Mouse (Mus musculus): ENCODE results near the gene Gm6880.
"Not testable (repeated sequence)": the region's sequence is repeated elsewhere in the genome, so short reads cannot be mapped to it uniquely, and the experiment has no call there.

Gene Gm6880

DNA sequence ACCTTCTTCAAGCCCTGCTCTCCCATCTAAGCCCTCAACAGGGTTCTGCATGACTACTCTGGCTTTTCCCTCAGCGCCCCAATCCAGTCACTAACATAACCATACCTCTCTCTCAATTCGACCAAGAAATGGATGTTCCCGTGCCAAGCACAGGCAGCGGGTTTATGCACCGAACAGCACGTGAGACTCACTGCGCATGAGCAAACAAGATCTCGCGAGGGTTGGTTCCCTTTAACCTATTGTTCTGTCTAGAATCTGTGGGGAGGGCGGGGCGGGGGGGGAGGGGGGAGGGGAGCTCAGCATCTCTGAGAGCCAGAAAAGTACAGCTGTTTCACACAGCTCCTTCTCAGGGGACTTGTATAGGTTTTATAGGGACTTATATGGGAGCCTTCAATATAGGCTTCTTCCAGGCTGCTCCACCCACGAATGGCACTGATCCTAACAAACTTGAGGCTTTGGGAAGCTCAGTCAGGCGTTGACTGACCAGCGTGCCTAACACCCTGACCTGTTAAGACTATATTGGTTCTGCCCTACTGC is at the start of gene Gm6880:
TSS of gene Gm6880 (minus strand) at position 51 of the 537 bp plus-strand sequence.
- DNase-seq = not testable (repeated sequence)

DNA sequence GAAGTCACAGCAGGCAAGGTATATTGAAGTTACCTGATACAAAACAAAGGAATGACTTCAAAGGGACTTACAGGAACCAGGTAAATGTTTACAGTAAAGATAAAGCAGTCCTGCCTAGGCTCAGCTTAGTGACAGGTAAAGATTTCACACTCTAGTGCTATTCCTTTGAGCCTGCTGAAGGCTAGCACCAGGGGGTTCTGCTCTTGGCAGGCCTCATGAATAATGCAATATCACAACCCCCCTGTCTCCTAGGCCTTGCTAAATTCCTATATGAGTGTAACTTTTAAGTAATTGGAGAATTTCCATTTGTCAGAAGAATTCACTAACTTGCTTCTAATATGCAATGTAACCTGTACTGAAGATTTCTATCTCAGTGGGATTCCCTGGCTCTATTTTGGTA is 36.3 kb upstream of the Gm6880 start:
- DNase-seq = not testable (repeated sequence)

DNA sequence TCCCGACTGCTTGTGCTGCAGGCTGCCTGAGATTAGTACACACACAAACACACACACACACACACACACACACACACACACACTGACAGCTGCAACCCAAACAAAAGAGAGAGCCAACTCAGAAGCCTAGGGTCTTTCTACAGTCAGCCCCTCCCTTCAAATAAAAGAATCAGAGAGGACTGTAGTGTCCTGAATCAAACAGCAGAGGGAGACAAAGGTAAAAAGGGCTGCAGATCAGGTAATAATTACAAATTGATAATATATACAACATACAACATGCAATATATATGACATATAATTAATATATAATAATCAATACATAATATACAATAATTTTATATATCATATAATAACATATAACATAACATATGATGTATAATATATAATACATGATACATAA is 15.9 kb upstream of the Gm6880 start:
- DNase-seq = no peak

DNA sequence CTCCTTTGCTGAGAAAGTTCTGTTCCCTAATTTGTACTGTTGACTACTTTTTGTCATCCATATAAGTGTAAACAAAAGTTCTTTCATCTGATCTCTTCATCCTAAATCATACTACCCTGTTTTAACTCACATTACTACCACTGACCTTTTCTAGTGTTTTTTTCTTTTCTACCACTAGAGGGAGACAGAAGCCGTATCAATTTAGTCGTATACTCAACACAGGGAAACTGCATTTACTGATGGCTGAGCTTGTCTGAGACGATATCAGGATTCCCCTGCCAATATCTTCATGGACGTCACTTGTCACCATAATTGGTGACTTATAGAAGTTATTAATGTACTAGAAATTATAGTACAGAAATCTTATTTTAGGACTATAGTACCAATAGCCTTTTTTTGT is 28.4 kb downstream of the Gm6880 start:
- DNase-seq = no peak

DNA sequence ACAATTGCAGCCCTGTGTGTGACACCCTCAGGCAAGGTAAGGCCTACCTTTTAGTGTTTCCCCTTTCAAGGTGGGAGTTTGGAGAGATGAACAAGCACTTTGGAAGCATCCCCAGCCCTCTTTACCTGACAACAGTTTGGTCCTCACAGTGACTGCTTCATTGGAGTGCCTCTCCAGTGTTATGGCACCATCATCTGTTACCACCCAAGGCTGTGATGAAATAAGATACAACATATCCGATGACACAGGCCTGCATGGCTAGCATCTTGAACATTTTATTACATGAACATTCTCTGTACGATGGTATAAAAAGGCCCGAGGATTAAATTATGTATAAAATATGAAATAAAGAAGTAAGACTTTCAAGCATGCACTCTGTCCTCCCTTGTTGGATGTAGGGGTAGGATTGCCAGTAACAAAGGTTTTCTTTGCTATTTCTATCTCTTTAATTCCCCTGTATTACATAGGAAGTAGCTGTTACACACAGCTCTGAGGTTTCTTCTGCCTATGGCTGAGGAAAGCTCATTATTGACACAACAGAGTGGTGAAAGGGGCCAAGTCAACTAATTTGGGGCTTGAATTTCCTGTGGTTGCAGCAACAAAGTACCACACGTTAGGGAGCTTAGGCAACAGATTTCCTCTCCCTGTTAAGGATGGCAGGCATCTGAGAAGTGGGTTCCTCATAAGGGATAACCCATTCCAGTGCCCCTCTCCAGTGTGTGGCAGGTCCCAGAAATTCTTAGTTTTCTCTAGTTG is 29.9 kb downstream of the Gm6880 start:
- no peak for DNase-seq
